Mouse (Mus musculus) left cerebral cortex, postnatal 36 days (tissue): Measurements from ENCODE around the gene Klhdc4. TPM values are rescaled to one million over a fixed set of nuclear protein-coding genes. Genes with fewer than 3 reads are reported as not detected.

Experiments used
- DNase-seq, 2 experiments: peaks; one replicate each; pipeline ENCODE4 v3.0.0; 2021 to 2022; ENCODE audit warnings: low spot score in 2 of 2, mixed read lengths in 1 of 2
- intact Hi-C: fragments of 180-260 bp; cut with DNase I; formaldehyde crosslinking; loops from one replicate; pipeline ENCODE4 v1.15.1; 2025
- total RNA-seq, 2 experiments: library from RNA; stranded (reverse); gene quantifications; 2 replicates each; pipeline ENCODE4 v1.2.3; 2021

Gene Klhdc4
- total RNA-seq: 10 to 100 TPM; 29.0 to 34.2 TPM

GRCm38 (mm10) chr8:121829048-121829776 lies at the start of gene Klhdc4:
Gene Klhdc4, minus strand, starts transcription at chr8:121829569.
- peak; percentile 90 to 92 for DNase-seq
- intact Hi-C loops: loop anchor here (5.0 kb wide), 1 partner anchor 97 kb away; no protein-coding TSS in a partner anchor

- no peak for DNase-seq
- intact Hi-C loops: no loop called here
These were observed 48.6 kb upstream of the Klhdc4 start for GRCm38 (mm10) chr8:121877828-121878480.

- DNase-seq: no peak
- intact Hi-C loops: no loop called here
These were observed 47.8 kb upstream of the Klhdc4 start for GRCm38 (mm10) chr8:121877212-121877611.

- no peak for DNase-seq
- intact Hi-C loops: loop anchor here (2.0 kb wide), 1 partner anchor 33 kb away; no protein-coding TSS in a partner anchor
These were observed 46.1 kb upstream of the Klhdc4 start for GRCm38 (mm10) chr8:121875517-121875916.

GRCm38 (mm10) chr8:121875045-121875444 lies 45.7 kb upstream of the Klhdc4 start:
- peak in 1 of 2 experiments; percentile 33 for DNase-seq
- intact Hi-C loops: loop anchor here (2.0 kb wide), 1 partner anchor 34 kb away; no protein-coding TSS in a partner anchor

- DNase-seq: no peak
- intact Hi-C loops: loop anchor here (2.0 kb wide), 1 partner anchor 35 kb away; no protein-coding TSS in a partner anchor
These were observed 44.7 kb upstream of the Klhdc4 start for GRCm38 (mm10) chr8:121874031-121874430.

GRCm38 (mm10) chr8:121871833-121872440 lies 42.6 kb upstream of the Klhdc4 start:
- no peak for DNase-seq
- intact Hi-C loops: no loop called here

- DNase-seq: no peak
- intact Hi-C loops: no loop called here
These were observed 40.8 kb upstream of the Klhdc4 start for GRCm38 (mm10) chr8:121870190-121870589.

GRCm38 (mm10) chr8:121868896-121869295 lies 39.5 kb upstream of the Klhdc4 start:
- intact Hi-C loops: no loop called here
- DNase-seq: no peak

GRCm38 (mm10) chr8:121868196-121868595 lies 38.8 kb upstream of the Klhdc4 start:
- DNase-seq: no peak
- intact Hi-C loops: no loop called here

GRCm38 (mm10) chr8:121865356-121865755 lies 36.0 kb upstream of the Klhdc4 start:
- no peak for DNase-seq
- intact Hi-C loops: no loop called here

- DNase-seq: no peak
- intact Hi-C loops: no loop called here
These were observed 32.6 kb upstream of the Klhdc4 start for GRCm38 (mm10) chr8:121861806-121862548.

GRCm38 (mm10) chr8:121861276-121861675 lies 31.9 kb upstream of the Klhdc4 start:
- DNase-seq: no peak
- intact Hi-C loops: no loop called here

GRCm38 (mm10) chr8:121857747-121858146 lies 28.4 kb upstream of the Klhdc4 start:
- DNase-seq: no peak
- intact Hi-C loops: no loop called here

GRCm38 (mm10) chr8:121857331-121857730 lies 28.0 kb upstream of the Klhdc4 start:
- DNase-seq: no peak
- intact Hi-C loops: no loop called here

GRCm38 (mm10) chr8:121856071-121856746 lies 26.8 kb upstream of the Klhdc4 start:
- intact Hi-C loops: no loop called here
- no peak for DNase-seq

- DNase-seq: no peak
- intact Hi-C loops: loop anchor here (5.0 kb wide), 1 partner anchor 74 kb away; no protein-coding TSS in a partner anchor
These were observed 24.2 kb upstream of the Klhdc4 start for GRCm38 (mm10) chr8:121853586-121853985.

GRCm38 (mm10) chr8:121852464-121852863 lies 23.1 kb upstream of the Klhdc4 start:
- intact Hi-C loops: loop anchor here (5.0 kb wide), 1 partner anchor 75 kb away; no protein-coding TSS in a partner anchor

GRCm38 (mm10) chr8:121851716-121852115 lies 22.3 kb upstream of the Klhdc4 start:
- DNase-seq: no peak
- intact Hi-C loops: loop anchor here (5.0 kb wide), 1 partner anchor 76 kb away; no protein-coding TSS in a partner anchor

More at GRCm38 (mm10) chr8:121852464-121852863, 23.1 kb upstream of the Klhdc4 start:
- DNase-seq: no peak
